9 mouse cellular contexts compared by ENCODE assay signal in genomic region chr2:163823248-163823647, GRCm38 (mm10). TPM values are rescaled to one million over a fixed set of nuclear protein-coding genes. Genes with fewer than 3 reads are reported as not detected.
DNase-seq lines count a peak whose midpoint lies in the region; ATAC-seq and TF ChIP-seq lines count a peak whose summit lies in the region.
"Had no signal": no experiment of that assay in that cellular context is flagged by ENCODE, and none has a peak within 500 bp of the region (broad histone marks: within the 10 kb centered on the region; RNA-seq: fewer than 3 reads in every experiment).

No protein-coding gene starts in this region.

- intact Hi-C loops in left cerebral cortex, postnatal 36 days (cut with DNase I): loop anchor here (10.0 kb wide), 1 partner anchor 288 kb away; no protein-coding TSS in a partner anchor

- peak overlapping the region; percentile 24; the same call in 1 of the 2 replicates for H3K4me2 ChIP-seq in heart, postnatal 0 days (ENCODE audit: low read depth, low read length)
- H3K4me2 ChIP-seq in midbrain, embryonic 13.5 days (replicated peaks): peak overlapping the region; percentile 1; the same call in 1 of the 2 replicates

- H3K9ac ChIP-seq in heart, postnatal 0 days (replicated peaks; ENCODE audit: low read depth, low read length): no peak overlapping the region
- H3K9ac ChIP-seq in midbrain, embryonic 13.5 days (replicated peaks): no peak overlapping the region

- TF ChIP-seq CTCF in heart, postnatal 0 days (IDR thresholded peaks at IDR 0.05; ENCODE audit: low read depth): peak; percentile 90

- no peak for TF ChIP-seq EP300 in heart, postnatal 0 days (IDR thresholded peaks at IDR 0.05; ENCODE audit: low read depth)

- no peaks in the 10 kb centered on the region for H3K9me3 ChIP-seq in heart, postnatal 0 days (replicated peaks; ENCODE audit: control insufficient read depth, low read length)
- no peaks in the 10 kb centered on the region for H3K9me3 ChIP-seq in midbrain, embryonic 13.5 days

- H3K4me3 ChIP-seq in heart, postnatal 0 days (ENCODE audit: low read depth, low read length): no peak overlapping the region
- no peak overlapping the region for H3K4me3 ChIP-seq in midbrain, embryonic 13.5 days (replicated peaks)

- peak; percentile 47 for DNase-seq in ovary, postnatal 14 days (ENCODE audit: low spot score)
- no peak for DNase-seq in ovary, adult 18-20 months (ENCODE audit: low spot score)
- peak; percentile 66 for DNase-seq in ZHBTc4 (ENCODE audit: low read depth, low spot score)
- DNase-seq in embryo, embryonic 9.5 days (ENCODE audit: extremely low spot score): peak; percentile 68
- DNase-seq in heart, postnatal 0 days (ENCODE audit: low spot score): peak; percentile 27
- DNase-seq in left cerebral cortex, postnatal 36 days (ENCODE audit: low spot score in 2 of 2): peak; percentile 17 to 27
- DNase-seq in yolk sac, embryonic 10.5 days (ENCODE audit: low spot score): peak; percentile 17

- no peak for ATAC-seq in heart, postnatal 0 days (ENCODE audit: insufficient read depth, low read depth)
- no peak for ATAC-seq in midbrain, embryonic 13.5 days

- peaks cover 51% of the 10 kb centered on the region for H3K27me3 ChIP-seq in heart, postnatal 0 days (ENCODE audit: control insufficient read depth, insufficient read depth, low read length)
- H3K27me3 ChIP-seq in midbrain, embryonic 13.5 days: no peaks in the 10 kb centered on the region

- H3K4me1 ChIP-seq in heart, postnatal 0 days (ENCODE audit: control insufficient read depth, insufficient read depth): no peaks in the 10 kb centered on the region
- H3K4me1 ChIP-seq in midbrain, embryonic 13.5 days (replicated peaks): 0 out of 2 replicates have a peak, but pooled peaks cover 3% of the 10 kb centered on the region

- no peaks in the 10 kb centered on the region for H3K36me3 ChIP-seq in heart, postnatal 0 days (replicated peaks; ENCODE audit: control insufficient read depth, insufficient read depth, low read length)
- H3K36me3 ChIP-seq in midbrain, embryonic 13.5 days: no peaks in the 10 kb centered on the region

- 0% methylated on average over 4 of the region's 4 CpGs for WGBS in heart, postnatal 0 days
- WGBS in midbrain, embryonic 13.5 days: 10% methylated on average over 4 of the region's 4 CpGs

- H3K27ac ChIP-seq in heart, postnatal 0 days (ENCODE audit: low read depth): no peak overlapping the region
- no peak overlapping the region for H3K27ac ChIP-seq in midbrain, embryonic 13.5 days

RNA-seq across cellular contexts. Expression of gene Ccn5, which starts 2.6 kb away (rescaled TPM):
- total RNA-seq in heart, postnatal 0 days (2014; rRNA removed; ENCODE audit: low replicate concordance): 2.6 TPM in 1 of 2 replicates, not detected in the other
- 1.4 and 2.8 TPM in 2 replicates for polyA plus RNA-seq in heart, postnatal 0 days (2015; fragmentation: Nextera tagmentation; extraction: Ambion mirVana)
- total RNA-seq in left cerebral cortex, postnatal 36 days (2021): under 1 TPM; 0.17 to 0.23 TPM
- 0.15 and 0.23 TPM in 2 replicates for polyA plus RNA-seq in midbrain, embryonic 13.5 days (2015; fragmentation: Nextera tagmentation; extraction: Ambion mirVana)
- total RNA-seq: neutrophil, adult 5-6 weeks had no signal

RNA-seq across cellular contexts. Expression of gene Kcnk15, which starts 30.2 kb away (rescaled TPM):
- total RNA-seq in heart, postnatal 0 days (2014; rRNA removed; ENCODE audit: low replicate concordance): not detected in 2 replicates
- not detected in 2 replicates for polyA plus RNA-seq in heart, postnatal 0 days (2015; fragmentation: Nextera tagmentation; extraction: Ambion mirVana)
- under 1 TPM in 1 of 2 experiments, not detected in 1; 0.54 TPM for total RNA-seq in left cerebral cortex, postnatal 36 days (2021)
- polyA plus RNA-seq in midbrain, embryonic 13.5 days (2015; fragmentation: Nextera tagmentation; extraction: Ambion mirVana): 0.13 TPM in 1 of 2 replicates, not detected in the other
- total RNA-seq: neutrophil, adult 5-6 weeks had no signal
